Mouse (Mus musculus): ENCODE results near the gene Zxdc. TPM values are rescaled to one million over a fixed set of nuclear protein-coding genes. Genes with fewer than 3 reads are reported as not detected.

Zxdc gene
- polyA plus RNA-seq, 1 experiment from 2014 or later = 16.4 TPM

DNA sequence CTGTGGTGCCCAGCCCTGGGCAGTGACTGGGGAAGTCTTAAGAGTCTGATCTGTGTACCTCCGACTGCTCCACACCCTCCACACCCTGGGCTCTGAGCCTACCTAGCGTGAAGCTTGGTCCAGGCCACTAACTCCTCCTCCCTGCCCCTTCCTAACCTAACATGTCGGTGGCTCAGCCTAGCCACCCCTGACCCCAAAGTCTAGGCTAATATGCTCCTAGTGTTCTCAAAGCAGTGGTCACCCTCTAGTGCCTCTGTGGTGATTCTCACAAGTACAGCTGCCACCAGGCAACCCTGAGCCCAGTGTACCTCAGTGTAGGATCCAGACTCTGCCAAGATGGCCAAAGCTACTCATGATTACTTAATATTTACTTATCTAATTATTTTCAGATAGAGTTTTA lies 65.4 kb downstream of the Zxdc start:
- ATAC-seq (ENCODE audit: low read depth) = peak; percentile 57; the same call in 1 of the 2 replicates
- no peak overlapping the region for H3K4me2 ChIP-seq (ENCODE audit: low read depth, low read length)
- no peaks in the 10 kb centered on the region for H3K36me3 ChIP-seq (ENCODE audit: control insufficient read depth, insufficient read depth, low read length)
- H3K4me1 ChIP-seq (ENCODE audit: control insufficient read depth, insufficient read depth, low read length) = no peaks in the 10 kb centered on the region
- H3K9ac ChIP-seq (replicated peaks; ENCODE audit: low read depth, low read length) = no peak overlapping the region
- no peaks in the 10 kb centered on the region for H3K27me3 ChIP-seq (ENCODE audit: control insufficient read depth, insufficient read depth, low read length)
- H3K27ac ChIP-seq (ENCODE audit: low read depth, low read length) = no peak overlapping the region
- no peak overlapping the region for H3K4me3 ChIP-seq (ENCODE audit: low read depth, low read length)
- 73% methylated on average over 3 of the region's 3 CpGs for WGBS
- no peaks in the 10 kb centered on the region for H3K9me3 ChIP-seq (ENCODE audit: control insufficient read depth, low read length)

DNA sequence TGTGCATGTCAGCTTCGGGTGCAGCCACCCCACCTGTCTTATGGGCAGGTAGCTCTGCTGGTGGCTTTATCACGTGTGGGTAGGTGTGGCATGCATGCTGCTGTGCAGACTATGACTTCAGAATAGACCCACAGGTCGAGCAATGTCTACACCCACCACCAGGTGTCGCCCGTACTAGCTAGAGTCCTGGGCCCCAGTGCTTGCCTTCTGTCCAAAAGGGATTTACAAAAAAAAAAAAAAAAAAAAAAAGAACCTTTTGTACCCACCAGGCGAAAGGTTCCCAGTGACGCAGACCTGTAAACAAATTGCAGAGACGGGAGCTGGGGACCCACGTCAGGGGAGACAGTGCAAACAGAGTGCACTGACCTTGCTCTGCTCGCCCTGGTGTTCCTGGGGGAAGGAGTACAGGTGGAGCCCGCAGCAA lies 65.9 kb downstream of the Zxdc start:
- Histone ChIP-seq H3K9ac (replicated peaks; ENCODE audit: low read depth, low read length) (no peak overlapping the region), H3K27me3 (ENCODE audit: control insufficient read depth, insufficient read depth, low read length) (no peaks in the 10 kb centered on the region), H3K36me3 (ENCODE audit: control insufficient read depth, insufficient read depth, low read length) (no peaks in the 10 kb centered on the region), H3K9me3 (ENCODE audit: control insufficient read depth, low read length) (no peaks in the 10 kb centered on the region), H3K4me1 (ENCODE audit: control insufficient read depth, insufficient read depth, low read length) (no peaks in the 10 kb centered on the region), H3K4me2 (ENCODE audit: low read depth, low read length) (no peak overlapping the region; the same call in 1 of the 2 replicates), H3K27ac (ENCODE audit: low read depth, low read length) (no peak overlapping the region), H3K4me3 (ENCODE audit: low read depth, low read length) (no peak overlapping the region)
- WGBS = 16% methylated on average over 11 of the region's 11 CpGs
- ATAC-seq (ENCODE audit: low read depth) = peak; percentile 88

DNA sequence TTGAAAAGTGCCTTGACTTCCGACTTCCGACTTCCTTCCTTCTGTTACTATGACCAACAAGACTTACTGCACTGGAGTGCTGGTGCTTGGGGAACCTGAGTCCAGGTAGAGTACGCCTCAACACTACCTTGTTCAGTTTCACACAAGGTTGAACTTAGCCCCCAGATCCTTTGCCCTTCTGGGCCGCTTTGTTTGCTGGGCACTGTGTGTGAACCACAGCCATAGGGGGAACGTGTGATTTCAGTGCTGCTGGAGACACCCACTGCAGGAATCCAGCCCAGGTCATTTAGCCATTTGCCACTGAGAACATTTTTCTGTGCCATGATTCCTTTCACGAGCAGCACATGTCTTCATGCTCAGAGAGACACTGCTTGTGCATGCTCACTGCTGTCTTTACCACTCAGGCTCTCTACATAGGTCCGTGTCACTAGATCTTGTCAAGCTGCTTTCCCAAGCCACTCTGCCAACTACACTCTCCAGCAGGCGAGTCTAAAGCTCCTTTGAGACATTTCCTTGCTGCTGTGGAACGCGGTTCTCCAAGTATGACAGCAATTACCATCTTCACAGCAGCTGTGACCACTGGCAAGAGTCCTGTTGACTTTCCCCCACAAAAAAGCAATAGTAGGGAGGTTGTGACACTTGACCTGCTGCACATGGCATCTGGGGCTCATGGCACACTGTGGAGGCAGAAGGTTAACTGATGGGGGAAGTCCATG lies 67.1 kb downstream of the Zxdc start:
- H3K9ac ChIP-seq (replicated peaks; ENCODE audit: low read depth, low read length) = no peak overlapping the region
- no peaks in the 10 kb centered on the region for H3K9me3 ChIP-seq (ENCODE audit: control insufficient read depth, low read length)
- no peak overlapping the region for H3K4me2 ChIP-seq (ENCODE audit: low read depth, low read length)
- H3K4me3 ChIP-seq (ENCODE audit: low read depth, low read length) = no peak overlapping the region
- no peaks in the 10 kb centered on the region for H3K27me3 ChIP-seq (ENCODE audit: control insufficient read depth, insufficient read depth, low read length)
- no peaks in the 10 kb centered on the region for H3K36me3 ChIP-seq (ENCODE audit: control insufficient read depth, insufficient read depth, low read length)
- H3K4me1 ChIP-seq (ENCODE audit: control insufficient read depth, insufficient read depth, low read length) = no peaks in the 10 kb centered on the region
- H3K27ac ChIP-seq (ENCODE audit: low read depth, low read length) = no peak overlapping the region
- 83% methylated on average over 10 of the region's 10 CpGs for WGBS
- ATAC-seq (ENCODE audit: low read depth) = no peak

DNA sequence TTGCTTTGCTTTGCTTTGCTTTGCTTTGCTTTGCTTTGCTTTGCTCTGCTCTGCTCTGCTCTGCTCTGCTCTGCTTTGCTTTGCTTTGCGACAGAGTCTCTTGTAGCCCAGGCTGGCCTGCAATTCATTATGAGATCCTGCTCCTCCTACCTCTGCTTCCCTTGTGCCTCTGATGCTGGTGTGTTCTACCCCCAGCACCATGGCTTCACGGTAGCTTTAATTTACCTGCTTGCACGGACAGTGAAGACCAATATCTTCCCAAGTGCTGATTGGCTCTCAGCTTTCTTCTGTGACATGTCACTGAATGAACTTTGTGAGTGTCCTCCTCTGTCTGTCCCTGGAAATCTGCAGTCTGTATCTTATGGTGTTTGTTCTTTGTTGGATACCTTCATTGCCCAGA lies 67.7 kb downstream of the Zxdc start:
- 92% methylated on average over 3 of the region's 3 CpGs for WGBS
- Histone ChIP-seq H3K4me1 (ENCODE audit: control insufficient read depth, insufficient read depth, low read length) (no peaks in the 10 kb centered on the region), H3K27me3 (ENCODE audit: control insufficient read depth, insufficient read depth, low read length) (no peaks in the 10 kb centered on the region), H3K4me2 (ENCODE audit: low read depth, low read length) (no peak overlapping the region), H3K9me3 (ENCODE audit: control insufficient read depth, low read length) (no peaks in the 10 kb centered on the region), H3K27ac (ENCODE audit: low read depth, low read length) (no peak overlapping the region), H3K4me3 (ENCODE audit: low read depth, low read length) (no peak overlapping the region), H3K36me3 (ENCODE audit: control insufficient read depth, insufficient read depth, low read length) (no peaks in the 10 kb centered on the region), H3K9ac (replicated peaks; ENCODE audit: low read depth, low read length) (no peak overlapping the region)
- no peak for ATAC-seq (ENCODE audit: low read depth)

DNA sequence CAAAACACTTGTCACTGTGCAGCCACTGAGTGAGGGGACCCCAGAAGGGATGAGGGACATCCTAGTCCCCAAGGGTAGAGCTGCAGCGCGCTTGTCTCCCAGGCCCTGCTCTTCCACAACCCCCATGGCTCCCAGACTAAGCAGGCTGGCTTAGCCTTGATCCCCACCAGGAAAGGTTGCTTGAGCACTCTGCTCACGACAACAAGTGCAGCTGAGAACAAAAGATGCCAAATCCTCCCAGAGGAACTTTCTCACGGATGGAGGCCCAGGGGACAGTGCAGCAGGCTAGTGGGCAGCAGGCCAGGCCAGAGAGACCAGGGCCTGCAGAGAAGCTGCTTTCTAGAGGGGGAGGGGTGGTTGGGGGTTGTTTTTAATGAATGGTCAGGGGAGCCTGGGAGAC lies 77.6 kb downstream of the Zxdc start:
- Histone ChIP-seq H3K4me3 (ENCODE audit: low read depth, low read length) (no peak overlapping the region), H3K27me3 (ENCODE audit: control insufficient read depth, insufficient read depth, low read length) (no peaks in the 10 kb centered on the region), H3K9me3 (ENCODE audit: control insufficient read depth, low read length) (no peaks in the 10 kb centered on the region), H3K4me1 (ENCODE audit: control insufficient read depth, insufficient read depth, low read length) (peaks cover 4% of the 10 kb centered on the region; the same call in 1 of the 2 replicates), H3K27ac (ENCODE audit: low read depth, low read length) (peak overlapping the region; percentile 60; the same call in 1 of the 2 replicates), H3K4me2 (ENCODE audit: low read depth, low read length) (no peak overlapping the region), H3K36me3 (ENCODE audit: control insufficient read depth, insufficient read depth, low read length) (no peaks in the 10 kb centered on the region), H3K9ac (replicated peaks; ENCODE audit: low read depth, low read length) (no peak overlapping the region)
- ATAC-seq (ENCODE audit: low read depth) = peak; percentile 79
- WGBS = 39% methylated on average over 4 of the region's 4 CpGs

DNA sequence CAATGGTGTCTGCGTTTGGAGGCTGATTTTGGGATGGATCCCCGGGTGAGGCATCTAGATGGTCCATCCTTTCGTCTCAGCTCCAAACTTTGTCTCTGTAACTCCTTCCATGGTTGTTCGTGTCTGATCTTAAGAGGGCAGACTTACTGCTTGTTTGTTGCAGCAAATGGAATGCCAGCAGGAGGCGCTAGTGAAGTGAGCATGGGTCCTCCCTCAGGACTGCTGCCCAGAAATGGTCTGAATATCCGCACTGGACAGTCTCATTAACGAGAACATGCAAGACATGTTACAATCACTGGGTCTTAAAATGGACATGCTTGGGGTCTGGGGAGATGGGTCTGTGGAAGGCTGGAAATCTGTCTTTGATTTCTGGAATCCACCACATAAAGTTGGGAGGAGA lies 80.9 kb downstream of the Zxdc start:
- no peak for ATAC-seq (ENCODE audit: low read depth)
- WGBS = 29% methylated on average over 7 of the region's 7 CpGs
- H3K4me1 ChIP-seq (ENCODE audit: control insufficient read depth, insufficient read depth, low read length) = peaks cover 4% of the 10 kb centered on the region; the same call in 1 of the 2 replicates
- no peak overlapping the region for H3K4me2 ChIP-seq (ENCODE audit: low read depth, low read length)
- no peaks in the 10 kb centered on the region for H3K36me3 ChIP-seq (ENCODE audit: control insufficient read depth, insufficient read depth, low read length)
- H3K27ac ChIP-seq (ENCODE audit: low read depth, low read length) = no peak overlapping the region
- H3K27me3 ChIP-seq (ENCODE audit: control insufficient read depth, insufficient read depth, low read length) = no peaks in the 10 kb centered on the region
- H3K4me3 ChIP-seq (ENCODE audit: low read depth, low read length) = no peak overlapping the region
- no peaks in the 10 kb centered on the region for H3K9me3 ChIP-seq (ENCODE audit: control insufficient read depth, low read length)
- no peak overlapping the region for H3K9ac ChIP-seq (replicated peaks; ENCODE audit: low read depth, low read length)

DNA sequence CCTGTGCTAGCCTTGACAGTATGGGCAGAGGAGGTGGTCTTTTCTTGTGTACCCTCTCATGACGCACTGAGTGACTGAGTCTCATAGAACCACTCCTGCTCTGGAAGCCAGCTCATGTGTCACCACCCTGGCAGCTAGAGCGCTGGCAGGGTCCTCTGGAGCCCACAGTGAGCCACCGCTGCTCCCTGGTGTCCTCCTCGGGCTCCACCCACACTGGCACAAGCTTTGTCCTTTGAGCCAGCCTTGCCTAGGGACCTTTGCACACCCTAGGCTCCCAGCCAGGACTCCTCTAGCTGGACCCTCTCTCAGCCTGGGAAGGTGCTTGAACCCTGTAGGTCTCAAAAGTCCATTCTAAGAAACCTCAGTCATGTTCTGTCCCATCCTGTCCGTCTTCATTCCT lies 81.4 kb downstream of the Zxdc start:
- Histone ChIP-seq H3K4me1 (ENCODE audit: control insufficient read depth, insufficient read depth, low read length) (peaks cover 4% of the 10 kb centered on the region; the same call in 1 of the 2 replicates), H3K9me3 (ENCODE audit: control insufficient read depth, low read length) (no peaks in the 10 kb centered on the region), H3K4me3 (ENCODE audit: low read depth, low read length) (no peak overlapping the region), H3K27me3 (ENCODE audit: control insufficient read depth, insufficient read depth, low read length) (no peaks in the 10 kb centered on the region), H3K27ac (ENCODE audit: low read depth, low read length) (no peak overlapping the region), H3K36me3 (ENCODE audit: control insufficient read depth, insufficient read depth, low read length) (no peaks in the 10 kb centered on the region), H3K4me2 (ENCODE audit: low read depth, low read length) (no peak overlapping the region), H3K9ac (replicated peaks; ENCODE audit: low read depth, low read length) (no peak overlapping the region)
- no peak for ATAC-seq (ENCODE audit: low read depth)
- WGBS = 76% methylated on average over 5 of the region's 5 CpGs

DNA sequence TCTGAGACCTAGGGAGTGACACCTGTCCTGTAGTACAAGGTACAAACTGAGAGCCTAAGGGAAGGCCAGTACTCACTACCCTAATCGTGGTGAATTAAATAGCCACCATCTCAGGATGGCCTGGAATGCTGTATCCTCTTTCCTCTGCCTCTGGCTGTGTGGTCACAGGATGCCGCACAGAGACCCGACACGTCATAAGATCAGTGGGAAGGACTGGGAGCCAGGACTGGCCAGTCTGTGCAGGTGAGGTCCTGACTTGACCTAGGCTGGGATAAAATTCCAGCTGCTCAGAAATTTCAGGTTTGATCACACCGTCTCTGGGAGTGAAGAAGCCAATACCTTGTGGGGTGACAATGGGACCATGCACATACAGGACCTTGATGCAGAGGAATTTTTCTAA lies 82.2 kb downstream of the Zxdc start:
- Histone ChIP-seq H3K27me3 (ENCODE audit: control insufficient read depth, insufficient read depth, low read length) (no peaks in the 10 kb centered on the region), H3K4me3 (ENCODE audit: low read depth, low read length) (no peak overlapping the region), H3K27ac (ENCODE audit: low read depth, low read length) (no peak overlapping the region), H3K36me3 (ENCODE audit: control insufficient read depth, insufficient read depth, low read length) (no peaks in the 10 kb centered on the region), H3K9ac (replicated peaks; ENCODE audit: low read depth, low read length) (no peak overlapping the region), H3K4me1 (ENCODE audit: control insufficient read depth, insufficient read depth, low read length) (peaks cover 4% of the 10 kb centered on the region; the same call in 1 of the 2 replicates), H3K4me2 (ENCODE audit: low read depth, low read length) (no peak overlapping the region), H3K9me3 (ENCODE audit: control insufficient read depth, low read length) (no peaks in the 10 kb centered on the region)
- WGBS = 89% methylated on average over 5 of the region's 5 CpGs
- no peak for ATAC-seq (ENCODE audit: low read depth)

DNA sequence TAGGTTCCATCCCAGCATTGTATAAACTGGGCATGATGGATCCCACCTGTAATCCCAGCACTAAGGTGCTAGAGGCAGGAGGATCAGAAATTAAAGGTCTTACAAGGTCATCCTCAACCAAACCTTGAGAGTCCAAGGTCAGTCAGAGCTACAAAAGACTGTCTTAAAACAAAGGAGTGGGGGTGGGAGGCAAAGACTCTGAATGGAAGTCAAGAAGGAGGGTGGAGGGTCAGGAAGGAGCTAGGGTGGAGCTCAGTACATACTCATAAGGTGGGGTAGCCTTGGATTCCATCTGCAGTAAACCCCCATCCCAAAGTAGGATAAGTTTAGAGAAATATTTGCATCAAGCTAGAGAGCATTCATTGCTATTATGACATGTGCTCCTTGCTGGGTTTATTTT lies 83.3 kb downstream of the Zxdc start:
- Histone ChIP-seq H3K4me2 (ENCODE audit: low read depth, low read length) (no peak overlapping the region), H3K4me3 (ENCODE audit: low read depth, low read length) (no peak overlapping the region), H3K27ac (ENCODE audit: low read depth, low read length) (no peak overlapping the region), H3K27me3 (ENCODE audit: control insufficient read depth, insufficient read depth, low read length) (no peaks in the 10 kb centered on the region), H3K9ac (replicated peaks; ENCODE audit: low read depth, low read length) (no peak overlapping the region), H3K36me3 (ENCODE audit: control insufficient read depth, insufficient read depth, low read length) (no peaks in the 10 kb centered on the region), H3K4me1 (ENCODE audit: control insufficient read depth, insufficient read depth, low read length) (no peaks in the 10 kb centered on the region; the same call in 1 of the 2 replicates), H3K9me3 (ENCODE audit: control insufficient read depth, low read length) (no peaks in the 10 kb centered on the region)
- ATAC-seq (ENCODE audit: low read depth) = no peak
